In genomic region chr7:66492748-66493147, GRCm38 (mm10) we compare ENCODE assay signal across 11 mouse cellular contexts.
A peak's percentile ranks its signal among the peaks of the same experiment; 100 is the strongest.
DNase-seq lines count a peak whose midpoint lies in the region; ATAC-seq and TF ChIP-seq lines count a peak whose summit lies in the region.
"Had no signal": no experiment of that assay in that cellular context is flagged by ENCODE, and none has a peak within 500 bp of the region (broad histone marks: within the 10 kb centered on the region; RNA-seq: fewer than 3 reads in every experiment).

No protein-coding gene starts in this region.

- H3K4me2 ChIP-seq in forebrain, embryonic 13.5 days = no peak overlapping the region
- H3K4me2 ChIP-seq in forebrain, embryonic 12.5 days = no peak overlapping the region
- H3K4me2 ChIP-seq in forebrain, embryonic 14.5 days (ENCODE audit: low read length) = no peak overlapping the region
- H3K4me2 ChIP-seq in stomach, postnatal 0 days (replicated peaks; ENCODE audit: low read depth) = no peak overlapping the region

- H3K9ac ChIP-seq in forebrain, embryonic 13.5 days = no peak overlapping the region
- no peak overlapping the region for H3K9ac ChIP-seq in forebrain, embryonic 12.5 days
- H3K9ac ChIP-seq in forebrain, embryonic 14.5 days (ENCODE audit: low read length) = no peak overlapping the region
- H3K9ac ChIP-seq in stomach, postnatal 0 days (ENCODE audit: low read length) = no peak overlapping the region
- H3K9ac ChIP-seq: liver, postnatal 0 days had no signal

- 66% methylated on average over 12 of the region's 12 CpGs for WGBS in forebrain, embryonic 13.5 days
- WGBS in forebrain, embryonic 12.5 days = 73% methylated on average over 12 of the region's 12 CpGs
- 59% methylated on average over 12 of the region's 12 CpGs for WGBS in forebrain, embryonic 14.5 days
- WGBS in stomach, postnatal 0 days = 77% methylated on average over 12 of the region's 12 CpGs

- H3K4me3 ChIP-seq in forebrain, embryonic 13.5 days = no peak overlapping the region
- no peak overlapping the region for H3K4me3 ChIP-seq in forebrain, embryonic 12.5 days (replicated peaks)
- no peak overlapping the region for H3K4me3 ChIP-seq in forebrain, embryonic 14.5 days (ENCODE audit: low read depth, low read length)
- no peak overlapping the region for H3K4me3 ChIP-seq in stomach, postnatal 0 days (ENCODE audit: low read depth, low read length)

- ATAC-seq in forebrain, embryonic 13.5 days = peak; percentile 41; the same call in 1 of the 2 replicates
- ATAC-seq in forebrain, embryonic 12.5 days (ENCODE audit: low FRiP score) = no peak
- no peak for ATAC-seq in forebrain, embryonic 14.5 days
- ATAC-seq in stomach, postnatal 0 days (ENCODE audit: low FRiP score, low TSS enrichment) = no peak
- ATAC-seq in erythroblast, adult 5-6 weeks (replicated peaks; ENCODE audit: low FRiP score, poor library complexity, severe bottlenecking) = no peak
- ATAC-seq in monocyte, adult 5-6 weeks (replicated peaks; ENCODE audit: insufficient number of reproducible peaks, low FRiP score, low TSS enrichment, poor library complexity, severe bottlenecking) = no peak
- ATAC-seq: CD4-positive, CD25-positive, alpha-beta regulatory T cell, adult 4 months; liver, postnatal 0 days had no signal

- no peak for TF ChIP-seq EP300 in stomach, postnatal 0 days (optimal IDR thresholded peaks at IDR 0.05)

- H3K27ac ChIP-seq in forebrain, embryonic 13.5 days = no peak overlapping the region
- no peak overlapping the region for H3K27ac ChIP-seq in forebrain, embryonic 12.5 days
- no peak overlapping the region for H3K27ac ChIP-seq in forebrain, embryonic 14.5 days (ENCODE audit: low read depth, low read length)
- no peak overlapping the region for H3K27ac ChIP-seq in stomach, postnatal 0 days (replicated peaks)

- 0 out of 2 replicates have a peak, but pooled peaks have one; percentile 5 for TF ChIP-seq CTCF in stomach, postnatal 0 days (IDR thresholded peaks at IDR 0.05; ENCODE audit: low read depth)

- no peaks in the 10 kb centered on the region for H3K9me3 ChIP-seq in forebrain, embryonic 13.5 days (replicated peaks)
- no peaks in the 10 kb centered on the region for H3K9me3 ChIP-seq in forebrain, embryonic 12.5 days
- H3K9me3 ChIP-seq in forebrain, embryonic 14.5 days (replicated peaks; ENCODE audit: control insufficient read depth, low read length) = no peaks in the 10 kb centered on the region
- no peaks in the 10 kb centered on the region for H3K9me3 ChIP-seq in stomach, postnatal 0 days (ENCODE audit: control insufficient read depth, low read length)

- DNase-seq in ovary, adult 18-20 months (ENCODE audit: low spot score) = peak; percentile 32
- DNase-seq in ovary, postnatal 14 days (ENCODE audit: low spot score) = no peak
- peak; percentile 34 for DNase-seq in forebrain, embryonic 14.5 days (ENCODE audit: low spot score)
- no peak for DNase-seq in stomach, postnatal 0 days (ENCODE audit: low spot score)
- DNase-seq: kidney, postnatal 10 days; liver, postnatal 0 days had no signal

- H3K4me1 ChIP-seq in forebrain, embryonic 13.5 days = no peaks in the 10 kb centered on the region
- H3K4me1 ChIP-seq in forebrain, embryonic 12.5 days = peaks cover 3% of the 10 kb centered on the region; the same call in 1 of the 2 replicates
- H3K4me1 ChIP-seq in forebrain, embryonic 14.5 days (ENCODE audit: control insufficient read depth, insufficient read depth, low read length) = no peaks in the 10 kb centered on the region
- H3K4me1 ChIP-seq in stomach, postnatal 0 days (replicated peaks; ENCODE audit: control insufficient read depth, insufficient read depth) = no peaks in the 10 kb centered on the region

- no peaks in the 10 kb centered on the region for H3K36me3 ChIP-seq in forebrain, embryonic 13.5 days (ENCODE audit: poor library complexity, severe bottlenecking)
- H3K36me3 ChIP-seq in forebrain, embryonic 12.5 days (replicated peaks) = no peaks in the 10 kb centered on the region
- H3K36me3 ChIP-seq in forebrain, embryonic 14.5 days (ENCODE audit: control insufficient read depth, insufficient read depth, low read length) = no peaks in the 10 kb centered on the region
- no peaks in the 10 kb centered on the region for H3K36me3 ChIP-seq in stomach, postnatal 0 days (ENCODE audit: control insufficient read depth, insufficient read depth, low read length)

- no peaks in the 10 kb centered on the region for H3K27me3 ChIP-seq in forebrain, embryonic 13.5 days
- no peaks in the 10 kb centered on the region for H3K27me3 ChIP-seq in forebrain, embryonic 12.5 days
- H3K27me3 ChIP-seq in forebrain, embryonic 14.5 days (replicated peaks; ENCODE audit: control insufficient read depth, insufficient read depth, low read length) = no peaks in the 10 kb centered on the region
- H3K27me3 ChIP-seq in stomach, postnatal 0 days (ENCODE audit: control insufficient read depth, insufficient read depth, low read length) = no peaks in the 10 kb centered on the region

Comparison
In these comparisons a context has a peak if more than half of its experiments do, and no peak if none do; other contexts are left out.
1. DNase-seq: peak in ovary, adult 18-20 months (single experiment) and forebrain, embryonic 14.5 days (single experiment); none in ovary, postnatal 14 days (single experiment) and stomach, postnatal 0 days (single experiment).